Mouse (Mus musculus): Measurements from ENCODE around the gene Cwc25.

GRCm38 (mm10) chr11:97744718-97745330 lies 21.5 kb downstream of the Cwc25 start:
- TF ChIP-seq CTCF (IDR thresholded peaks at IDR 0.05; ENCODE audit: control insufficient read depth, insufficient read depth, insufficient replicate concordance, low read depth, low read length): no peak
- peak; percentile 46; the same call in 1 of the 2 replicates for TF ChIP-seq POLR2A (IDR thresholded peaks at IDR 0.05; ENCODE audit: control insufficient read depth, low read depth, low read length)

Data from testis, adult 2 months (tissue).